Mouse (Mus musculus): Measurements from ENCODE around the gene Hnrnpk. TPM values are rescaled to one million over a fixed set of nuclear protein-coding genes. Genes with fewer than 3 reads are reported as not detected.
A peak's percentile ranks its signal among the peaks of the same experiment; 100 is the strongest.

The Hnrnpk gene
- polyA plus RNA-seq, 1 experiment from 2014 or later, result 2,341 TPM

GRCm38 (mm10) chr13:58352996-58353395, 50.1 kb downstream of the Hnrnpk start:
- no peaks in the 10 kb centered on the region for H3K4me1 ChIP-seq
- no peak overlapping the region for H3K27ac ChIP-seq
- H3K9ac ChIP-seq, result no peak overlapping the region
- H3K36me3 ChIP-seq (replicated peaks), result no peaks in the 10 kb centered on the region
- H3K27me3 ChIP-seq, result no peaks in the 10 kb centered on the region
- H3K9me3 ChIP-seq, result no peaks in the 10 kb centered on the region
- H3K4me2 ChIP-seq, result no peak overlapping the region
- no peak overlapping the region for H3K4me3 ChIP-seq (replicated peaks)
- no peak for ATAC-seq (ENCODE audit: low FRiP score)

- no peak overlapping the region for H3K27ac ChIP-seq
- H3K9me3 ChIP-seq, result no peaks in the 10 kb centered on the region
- H3K4me3 ChIP-seq (replicated peaks), result no peak overlapping the region
- 81% methylated on average over 4 of the region's 4 CpGs for WGBS
- no peaks in the 10 kb centered on the region for H3K36me3 ChIP-seq (replicated peaks)
- H3K27me3 ChIP-seq, result no peaks in the 10 kb centered on the region
- ATAC-seq (ENCODE audit: low FRiP score), result no peak
- no peaks in the 10 kb centered on the region for H3K4me1 ChIP-seq
- H3K9ac ChIP-seq, result no peak overlapping the region
- H3K4me2 ChIP-seq, result no peak overlapping the region
These were observed 52.5 kb downstream of the Hnrnpk start for GRCm38 (mm10) chr13:58350606-58351005.

- no peak overlapping the region for H3K27ac ChIP-seq
- H3K9ac ChIP-seq, result no peak overlapping the region
- no peak overlapping the region for H3K4me3 ChIP-seq (replicated peaks)
- 85% methylated on average over 9 of the region's 9 CpGs for WGBS
- H3K9me3 ChIP-seq, result no peaks in the 10 kb centered on the region
- H3K4me2 ChIP-seq, result no peak overlapping the region
- ATAC-seq (ENCODE audit: low FRiP score), result no peak
- H3K27me3 ChIP-seq, result no peaks in the 10 kb centered on the region
- no peaks in the 10 kb centered on the region for H3K4me1 ChIP-seq
- H3K36me3 ChIP-seq (replicated peaks), result no peaks in the 10 kb centered on the region
These were observed 58.6 kb downstream of the Hnrnpk start for GRCm38 (mm10) chr13:58344505-58344904.

MicroRNAs encoded within 50 kb of the gene (microRNA counts, 519-probe panel; counts per million panel counts)
- microRNA mmu-miR-7a, result 6,280 counts per million, percentile 86 among the panel's probes with 10 or more counts

Small RNA genes lying within 50 kb of the gene (microRNA-seq; reads per million reads assigned to microRNA genes)
- 708 reads per million, percentile 73 among the genes with 10 or more reads in this experiment for gene Mir7-1

Other genes with a start within 250 kb of the Hnrnpk start
- gene Idnk, start 245.7 kb downstream of the Hnrnpk start, polyA plus RNA-seq (2016; fragmentation: Nextera tagmentation; extraction: Ambion mirVana), result 54.7 and 59.5 TPM in 2 replicates
- 162 and 172 TPM in 2 replicates for gene Ubqln1, start 187.7 kb downstream of the Hnrnpk start, polyA plus RNA-seq (2016; fragmentation: Nextera tagmentation; extraction: Ambion mirVana)
- gene Gkap1, start 127.6 kb downstream of the Hnrnpk start, polyA plus RNA-seq (2016; fragmentation: Nextera tagmentation; extraction: Ambion mirVana), result 40.7 and 48.6 TPM in 2 replicates
- 1.7 TPM in 2 replicates for gene Kif27, start 44.2 kb downstream of the Hnrnpk start, polyA plus RNA-seq (2016; fragmentation: Nextera tagmentation; extraction: Ambion mirVana)
- 25.3 and 28.4 TPM in 2 replicates for gene 2210016F16Rik, start 18.1 kb downstream of the Hnrnpk start, polyA plus RNA-seq (2016; fragmentation: Nextera tagmentation; extraction: Ambion mirVana)
- gene Rmi1, start 1.1 kb downstream of the Hnrnpk start, polyA plus RNA-seq (2016; fragmentation: Nextera tagmentation; extraction: Ambion mirVana), result 32.3 and 36.1 TPM in 2 replicates
- not detected in 2 replicates for gene Slc28a3, start 207.5 kb upstream of the Hnrnpk start, polyA plus RNA-seq (2016; fragmentation: Nextera tagmentation; extraction: Ambion mirVana)

All from forebrain, embryonic 12.5 days (tissue).